Mouse (Mus musculus) small intestine, adult 2 months (tissue): ENCODE results near the gene Naa20.

Experiments
- CTCF ChIP-seq: fragments of 200-500 bp; IDR thresholded peaks from 2 replicates; pipeline ENCODE4 v1.5.1; 2012; ENCODE audit warnings: low read depth, mild to moderate bottlenecking, control low read depth, inconsistent platforms, low read length, moderate library complexity, mixed read lengths; ENCODE audit not compliant: insufficient replicate concordance, insufficient read length; ENCODE audit errors: extremely low read depth
- POLR2A ChIP-seq: fragments of 200-500 bp; IDR thresholded peaks from 2 replicates; pipeline ENCODE4 v1.6.1; 2012; ENCODE audit warnings: low read depth, mild to moderate bottlenecking, control low read depth, inconsistent platforms, low read length, moderate library complexity

- TF ChIP-seq CTCF = no peak
- no peak for TF ChIP-seq POLR2A
These were observed 16.8 kb upstream of the Naa20 start for GRCm38 (mm10) chr2:145884913-145885785.
